Mouse (Mus musculus) layer of hippocampus, postnatal 10 days (tissue): ENCODE data around the gene Lingo3. TPM values are rescaled to one million over a fixed set of nuclear protein-coding genes. Genes with fewer than 3 reads are reported as not detected.

Experiments used
- DNase-seq, 2 experiments: peaks; one replicate each; pipeline ENCODE4 v3.0.0; 2021; ENCODE audit warnings: low spot score in 2 of 2
- total RNA-seq, 2 experiments: library from RNA; stranded (reverse); gene quantifications; 2 replicates each; pipeline ENCODE4 v1.2.3; 2021

The Lingo3 gene
- total RNA-seq, 2 experiments from 2014 or later: 20.4 to 25.9 TPM

- no peak for DNase-seq
Observed at GRCm38 (mm10) chr10:80802996-80803395, 40.8 kb downstream of the Lingo3 start.

GRCm38 (mm10) chr10:80802204-80802912 is 41.5 kb downstream of the Lingo3 start:
- no peak for DNase-seq

GRCm38 (mm10) chr10:80799070-80799566 is 44.7 kb downstream of the Lingo3 start:
- no peak for DNase-seq

- DNase-seq: peak; percentile 97 to 98
Observed at GRCm38 (mm10) chr10:80798150-80799006, 45.5 kb downstream of the Lingo3 start, which contains the start of the genes Sf3a2 and Plekhj1. TSS of gene Sf3a2 (plus strand) at chr10:80798198. TSS of gene Plekhj1 (minus strand) at chr10:80798626.

GRCm38 (mm10) chr10:80797186-80798149 is 46.4 kb downstream of the Lingo3 start:
- no peak for DNase-seq

GRCm38 (mm10) chr10:80796307-80796848 is 47.5 kb downstream of the Lingo3 start:
- DNase-seq: no peak

GRCm38 (mm10) chr10:80794750-80795149 is 49.1 kb downstream of the Lingo3 start:
- DNase-seq: no peak

- DNase-seq: no peak
Observed at GRCm38 (mm10) chr10:80793803-80794202, 50.0 kb downstream of the Lingo3 start.

GRCm38 (mm10) chr10:80793033-80793784 is 50.6 kb downstream of the Lingo3 start:
- no peak for DNase-seq

- DNase-seq: peak in 1 of 2 experiments; percentile 39
Observed at GRCm38 (mm10) chr10:80792175-80793032, 51.4 kb downstream of the Lingo3 start.

GRCm38 (mm10) chr10:80791476-80792174 is 52.2 kb downstream of the Lingo3 start:
- DNase-seq: no peak

GRCm38 (mm10) chr10:80790761-80791404 is 53.0 kb downstream of the Lingo3 start:
- no peak for DNase-seq

GRCm38 (mm10) chr10:80787517-80787916 is 56.3 kb downstream of the Lingo3 start:
- no peak for DNase-seq

- no peak for DNase-seq
Observed at GRCm38 (mm10) chr10:80785963-80786362, 57.9 kb downstream of the Lingo3 start.

- DNase-seq: no peak
Observed at GRCm38 (mm10) chr10:80784871-80785270, 59.0 kb downstream of the Lingo3 start.

GRCm38 (mm10) chr10:80784302-80784701 is 59.5 kb downstream of the Lingo3 start:
- DNase-seq: no peak
